Mouse (Mus musculus) CH12.LX (cell line): ENCODE measurements around the gene Psmd1. TPM values are rescaled to one million over a fixed set of nuclear protein-coding genes. Genes with fewer than 3 reads are reported as not detected.

Experiments used
- DNase-seq: peaks from one replicate; pipeline ENCODE4 v3.0.0-alpha.2; 2013; ENCODE audit errors: extremely low read depth
- H3K27ac ChIP-seq: 2 replicates; pipeline ENCODE4 v1.5.1; 2012; ENCODE audit warnings: low read depth, mild to moderate bottlenecking, control low read depth, moderate library complexity; ENCODE audit not compliant: insufficient read depth
- H3K27me3 ChIP-seq: replicated peaks from 2 replicates; pipeline ENCODE3; 2012; ENCODE audit warnings: inconsistent platforms
- H3K36me3 ChIP-seq, 2 experiments: replicated peaks in 1 of 2; 2 replicates each; pipeline versions ENCODE3 to v1.6.1; 2012; ENCODE audit warnings: inconsistent platforms in 1 of 2, low read length in 1 of 2, mild to moderate bottlenecking in 1 of 2, mixed read lengths in 1 of 2, moderate library complexity in 1 of 2; ENCODE audit not compliant: control insufficient read depth in 1 of 2, insufficient read depth in 1 of 2
- H3K4me1 ChIP-seq, 2 experiments: 2 replicates each; pipeline ENCODE4 v1.6.1; 2012; ENCODE audit warnings: inconsistent platforms in 1 of 2, moderate library complexity in 1 of 2; ENCODE audit not compliant: insufficient read depth in 2 of 2, control insufficient read depth in 1 of 2
- H3K4me2 ChIP-seq: 2 replicates; pipeline ENCODE4 v1.6.1; 2012; ENCODE audit warnings: low read depth, mild to moderate bottlenecking, control low read depth; ENCODE audit not compliant: poor library complexity, insufficient read depth, severe bottlenecking
- H3K4me3 ChIP-seq, 3 experiments: fragments of 150-350 bp in 1 of 3; sonication (generic) in 1 of 3; replicated peaks in 1 of 3; 2 replicates each; pipeline versions ENCODE3 to v1.5.1; 2011 to 2012; ENCODE audit warnings: low read depth in 2 of 3, low read length in 2 of 3, mild to moderate bottlenecking in 2 of 3, moderate library complexity in 2 of 3, control low read depth in 1 of 3, improper control_type of control experiment in 1 of 3, inconsistent platforms in 1 of 3, mixed read lengths in 1 of 3; ENCODE audit not compliant: poor library complexity in 1 of 3
- H3K79me2 ChIP-seq: replicated peaks from 2 replicates; pipeline ENCODE4 v1.6.1; 2012; ENCODE audit warnings: mild to moderate bottlenecking, moderate library complexity; ENCODE audit not compliant: control insufficient read depth, poor library complexity, insufficient read depth, severe bottlenecking; ENCODE audit errors: extremely low read depth
- H3K9ac ChIP-seq: 2 replicates; pipeline ENCODE4 v1.6.1; 2012; ENCODE audit warnings: low read depth, mild to moderate bottlenecking, control low read depth, moderate library complexity; ENCODE audit not compliant: insufficient read depth
- H3K9me3 ChIP-seq: replicated peaks from 2 replicates; pipeline ENCODE3; 2012; ENCODE audit warnings: low read length, inconsistent platforms, mixed read lengths
- CHD1 ChIP-seq: IDR thresholded peaks from 2 replicates; pipeline ENCODE4 v1.6.1; 2012; ENCODE audit warnings: low read depth, low read length, improper control_type of control experiment, inconsistent platforms
- CHD2 ChIP-seq: IDR thresholded peaks from 2 replicates; pipeline ENCODE4 v1.6.1; 2011; ENCODE audit warnings: low read length, improper control_type of control experiment
- CTCF ChIP-seq, 2 experiments: IDR thresholded peaks in 1 of 2; conservative IDR thresholded peaks in 1 of 2; 2 replicates each; pipeline ENCODE4 v1.5.1; 2011 to 2012; ENCODE audit warnings: low read depth in 2 of 2, low read length in 2 of 2, improper control_type of control experiment in 1 of 2, inconsistent platforms in 1 of 2, mild to moderate bottlenecking in 1 of 2, moderate library complexity in 1 of 2
- ETS1 ChIP-seq: conservative IDR thresholded peaks from 2 replicates; pipeline ENCODE4 v1.6.1; 2012; ENCODE audit warnings: low read depth, mild to moderate bottlenecking, inconsistent platforms, low read length, improper control_type of control experiment, moderate library complexity
- GABPA ChIP-seq: IDR thresholded peaks from 2 replicates; pipeline ENCODE4 v1.6.1; 2012; ENCODE audit warnings: low read depth, low read length, improper control_type of control experiment, inconsistent platforms; ENCODE audit not compliant: insufficient replicate concordance
- IRF4 ChIP-seq: IDR thresholded peaks from 2 replicates; pipeline ENCODE4 v1.6.1; 2014; ENCODE audit warnings: low read depth, mild to moderate bottlenecking, inconsistent platforms, low read length, improper control_type of control experiment
- JUN ChIP-seq: IDR thresholded peaks from 2 replicates; pipeline ENCODE4 v1.6.1; 2011; ENCODE audit warnings: low read depth, mild to moderate bottlenecking, low read length, improper control_type of control experiment, moderate library complexity; ENCODE audit not compliant: insufficient read depth
- JUND ChIP-seq: conservative IDR thresholded peaks from 2 replicates; pipeline ENCODE4 v1.6.1; 2011; ENCODE audit warnings: low read depth, low read length, improper control_type of control experiment
- KAT2A ChIP-seq: IDR thresholded peaks from 2 replicates; pipeline ENCODE4 v1.6.1; 2012; ENCODE audit warnings: low read length, improper control_type of control experiment, inconsistent platforms; ENCODE audit not compliant: insufficient replicate concordance
- MEF2A ChIP-seq: IDR thresholded peaks from 2 replicates; pipeline ENCODE4 v1.6.1; 2014; ENCODE audit warnings: low read depth, mild to moderate bottlenecking, inconsistent platforms, low read length, improper control_type of control experiment, borderline replicate concordance
- MXI1 ChIP-seq: IDR thresholded peaks from 2 replicates; pipeline ENCODE4 v1.6.1; 2011; ENCODE audit warnings: mild to moderate bottlenecking, low read depth, low read length, improper control_type of control experiment
- MYC ChIP-seq: IDR thresholded peaks from 2 replicates; pipeline ENCODE4 v1.6.1; 2011; ENCODE audit warnings: low read depth, mild to moderate bottlenecking, improper control_type of control experiment, low read length
- PAX5 ChIP-seq: IDR thresholded peaks from 2 replicates; pipeline ENCODE4 v1.6.1; 2012; ENCODE audit warnings: low read length, inconsistent platforms, mixed read lengths
- POLR2A ChIP-seq: IDR thresholded peaks from 2 replicates; pipeline ENCODE4 v1.6.1; 2011; ENCODE audit warnings: low read depth, mild to moderate bottlenecking, improper control_type of control experiment, low read length
- POLR2AphosphoS2 ChIP-seq: IDR thresholded peaks from 2 replicates; pipeline ENCODE4 v1.6.1; 2011; ENCODE audit warnings: low read depth, low read length, improper control_type of control experiment
- RAD21 ChIP-seq: IDR thresholded peaks from 2 replicates; pipeline ENCODE4 v1.6.1; 2011; ENCODE audit warnings: low read depth, mild to moderate bottlenecking, low read length, improper control_type of control experiment, moderate library complexity
- RCOR1 ChIP-seq: conservative IDR thresholded peaks from 2 replicates; pipeline ENCODE4 v1.6.1; 2012; ENCODE audit warnings: low read depth, mild to moderate bottlenecking, inconsistent platforms, low read length, improper control_type of control experiment
- SIN3A ChIP-seq: IDR thresholded peaks from 2 replicates; pipeline ENCODE4 v1.6.1; 2012; ENCODE audit warnings: low read length, improper control_type of control experiment, inconsistent platforms
- TBP ChIP-seq: conservative IDR thresholded peaks from 2 replicates; pipeline ENCODE4 v1.6.1; 2011; ENCODE audit warnings: low read depth, low read length, improper control_type of control experiment
- TCF12 ChIP-seq: IDR thresholded peaks from 2 replicates; pipeline ENCODE4 v1.6.1; 2014; ENCODE audit warnings: low read depth, mild to moderate bottlenecking, inconsistent platforms, low read length, improper control_type of control experiment
- USF1 ChIP-seq: IDR thresholded peaks from 2 replicates; pipeline ENCODE4 v1.6.1; 2014; ENCODE audit warnings: low read depth, mild to moderate bottlenecking, inconsistent platforms, low read length, improper control_type of control experiment
- USF2 ChIP-seq: conservative IDR thresholded peaks from 2 replicates; pipeline ENCODE4 v1.6.1; 2011; ENCODE audit warnings: low read depth, low read length, improper control_type of control experiment
- ZNF384 ChIP-seq: IDR thresholded peaks from 2 replicates; pipeline ENCODE4 v1.6.1; 2012; ENCODE audit warnings: low read depth, low read length, improper control_type of control experiment, inconsistent platforms
- dilution Hi-C: fragments of 300-500 bp; cut with MboI; formaldehyde crosslinking; loops from 2 replicates; pipeline ENCODE4 v1.14.3; 2020; ENCODE audit warnings: low sequenced_read_pairs; ENCODE audit not compliant: extremely low pct_unique_long_range_greater_than_20kb, extremely low pct_ligation_motif_present
- in situ Hi-C: fragments of 300-500 bp; cut with MboI; formaldehyde crosslinking; loops from 3 replicates; pipeline ENCODE4 v1.14.3; 2019; ENCODE audit warnings: low sequenced_read_pairs, low pct_ligation_motif_present, low pct_unique_long_range_greater_than_20kb, mixed read lengths
- polyA plus RNA-seq: library from polyadenylated mRNA; unstranded; fragments of >175 nt; gene quantifications from 2 replicates; pipeline ENCODE4 v1.2.1, GENCODE M21; 2012; ENCODE audit warnings: low read depth; ENCODE audit not compliant: insufficient read length
- total RNA-seq, 2 experiments: library from RNA; depleted of rRNA; stranded (reverse); fragments of 300-350 nt in 1 of 2; fragments of >200 nt in 1 of 2; gene quantifications; 2 replicates each; pipeline ENCODE4 v1.2.3; 2012 to 2014

Psmd1 gene
- total and polyA plus RNA-seq, 3 experiments = 87.6 to 196 (median 134) TPM

- Histone ChIP-seq H3K79me2 (no peaks in the 10 kb centered on the region; the same call in 1 of the 2 replicates), H3K27ac (no peak overlapping the region), H3K9me3 (no peaks in the 10 kb centered on the region), H3K36me3 (peaks cover 52 to 80% of the 10 kb centered on the region in 2 experiments), H3K9ac (no peak overlapping the region), H3K4me2 (no peak overlapping the region), H3K27me3 (no peaks in the 10 kb centered on the region), H3K4me1 (no peaks in the 10 kb centered on the region), H3K4me3 (no peak overlapping the region)
- in situ Hi-C loops = no loop called here
- DNase-seq = peak; percentile 4
- TF ChIP-seq JUN (no peak), GABPA (no peak), CTCF (conservative IDR thresholded peaks at IDR 0.05 in 1 of 2, IDR thresholded peaks at IDR 0.05 in 1 of 2; ENCODE audit: low read depth in 2 of 2, low read length in 2 of 2) (peak in 1 of 2 experiments; percentile 13; a peak in 1 of 4 replicates)
- dilution Hi-C loops = no loop called here
Measured at GRCm38 (mm10) chr1:86094413-86094812, 30.2 kb downstream of the Psmd1 start.

GRCm38 (mm10) chr1:86105054-86105453 is 40.9 kb downstream of the Psmd1 start:
- dilution Hi-C loops = no loop called here
- no peaks in the 10 kb centered on the region for H3K79me2 ChIP-seq

GRCm38 (mm10) chr1:86111779-86112178 is 47.6 kb downstream of the Psmd1 start, which contains the start of gene Htr2b:
Htr2b (minus strand) TSS chr1:86111970.
- Histone ChIP-seq H3K27ac (no peak within 1 kb of the TSS), H3K4me2 (no peak within 1 kb of the TSS), H3K4me3 (no peak within 1 kb of the TSS), H3K27me3 (no peaks in the 10 kb centered on the region), H3K36me3 (peaks cover 14 to 58% of the 10 kb centered on the region in 2 experiments), H3K4me1 (no peaks in the 10 kb centered on the region; a peak in 1 of 4 replicates), H3K79me2 (no peaks in the 10 kb centered on the region), H3K9me3 (no peaks in the 10 kb centered on the region), H3K9ac (no peak within 1 kb of the TSS)
- no peak for DNase-seq
- dilution Hi-C loops = no loop called here
- no peak for TF ChIP-seq TCF12
- TF ChIP-seq TBP = no peak
- no peak for TF ChIP-seq ETS1
- TF ChIP-seq ZNF384 = no peak
- TF ChIP-seq JUN = no peak
- no peak for TF ChIP-seq MXI1
- no peak for TF ChIP-seq POLR2A
- TF ChIP-seq USF1 = no peak
- in situ Hi-C loops = no loop called here

More at GRCm38 (mm10) chr1:86105054-86105453, 40.9 kb downstream of the Psmd1 start:
- Histone ChIP-seq H3K27me3 (no peaks in the 10 kb centered on the region), H3K9ac (no peak overlapping the region), H3K27ac (no peak overlapping the region), H3K9me3 (no peaks in the 10 kb centered on the region), H3K4me1 (no peaks in the 10 kb centered on the region), H3K4me3 (no peak overlapping the region), H3K4me2 (no peak overlapping the region), H3K36me3 (peaks cover 8 to 57% of the 10 kb centered on the region in 2 experiments)
- DNase-seq = no peak
- TF ChIP-seq JUND (no peak), IRF4 (no peak), SIN3A (no peak), GABPA (no peak), RAD21 (no peak), USF2 (no peak), TCF12 (no peak), ZNF384 (no peak), PAX5 (no peak), MEF2A (no peak), CHD1 (no peak), CHD2 (no peak), MYC (no peak), JUN (no peak), POLR2AphosphoS2 (no peak), ETS1 (no peak), KAT2A (no peak), RCOR1 (no peak)
- in situ Hi-C loops = no loop called here
